Mouse (Mus musculus) cerebellum, adult 11-12 months (tissue): ENCODE results near the gene Dguok.

ENCODE experiments used
- DNase-seq: peaks from one replicate; pipeline ENCODE4 v3.0.0; 2022

The Dguok gene

DNA sequence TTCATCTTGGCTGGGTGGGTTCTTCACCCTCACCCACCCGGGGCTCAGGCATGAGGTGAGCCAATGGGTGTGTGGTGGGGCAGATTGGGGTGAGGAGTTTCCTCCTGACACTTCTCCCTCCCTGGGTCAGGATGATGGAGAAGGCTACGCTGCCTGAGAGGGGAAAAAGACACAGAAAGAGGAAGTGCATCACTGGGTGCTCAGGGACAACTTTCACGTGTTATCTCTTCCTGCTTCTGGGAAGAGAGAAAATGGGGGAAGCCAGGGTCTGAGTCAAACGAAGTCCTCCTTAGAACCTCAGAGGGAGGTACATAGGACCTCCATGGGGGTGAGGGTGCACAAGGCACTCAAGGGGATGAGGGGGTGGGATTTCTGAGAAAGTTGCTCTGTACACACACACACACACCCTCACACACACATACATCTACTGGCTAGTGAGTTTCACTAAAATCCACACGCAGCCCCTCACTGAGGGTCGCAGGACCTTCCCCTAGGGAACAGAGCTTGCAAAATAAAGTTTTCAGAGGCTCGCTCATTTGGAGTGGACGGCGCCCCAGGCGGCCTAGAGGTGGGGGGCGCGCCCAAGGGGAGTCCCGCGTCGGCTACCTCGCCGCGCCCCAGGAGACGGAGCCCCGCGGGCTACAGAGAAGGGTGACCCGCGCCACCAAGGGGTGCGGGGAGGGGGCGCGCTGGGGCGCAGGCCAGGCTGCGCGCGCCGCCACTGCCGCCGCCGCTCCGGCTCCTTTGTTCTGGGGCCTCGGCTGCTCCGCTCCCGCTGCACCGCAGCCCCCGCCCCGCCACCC lies 51.2 kb downstream of the Dguok start:
- peak; percentile 46 for DNase-seq

GRCm38 (mm10) chr6:83453706-83454105 lies 53.1 kb downstream of the Dguok start:
- no peak for DNase-seq

DNA sequence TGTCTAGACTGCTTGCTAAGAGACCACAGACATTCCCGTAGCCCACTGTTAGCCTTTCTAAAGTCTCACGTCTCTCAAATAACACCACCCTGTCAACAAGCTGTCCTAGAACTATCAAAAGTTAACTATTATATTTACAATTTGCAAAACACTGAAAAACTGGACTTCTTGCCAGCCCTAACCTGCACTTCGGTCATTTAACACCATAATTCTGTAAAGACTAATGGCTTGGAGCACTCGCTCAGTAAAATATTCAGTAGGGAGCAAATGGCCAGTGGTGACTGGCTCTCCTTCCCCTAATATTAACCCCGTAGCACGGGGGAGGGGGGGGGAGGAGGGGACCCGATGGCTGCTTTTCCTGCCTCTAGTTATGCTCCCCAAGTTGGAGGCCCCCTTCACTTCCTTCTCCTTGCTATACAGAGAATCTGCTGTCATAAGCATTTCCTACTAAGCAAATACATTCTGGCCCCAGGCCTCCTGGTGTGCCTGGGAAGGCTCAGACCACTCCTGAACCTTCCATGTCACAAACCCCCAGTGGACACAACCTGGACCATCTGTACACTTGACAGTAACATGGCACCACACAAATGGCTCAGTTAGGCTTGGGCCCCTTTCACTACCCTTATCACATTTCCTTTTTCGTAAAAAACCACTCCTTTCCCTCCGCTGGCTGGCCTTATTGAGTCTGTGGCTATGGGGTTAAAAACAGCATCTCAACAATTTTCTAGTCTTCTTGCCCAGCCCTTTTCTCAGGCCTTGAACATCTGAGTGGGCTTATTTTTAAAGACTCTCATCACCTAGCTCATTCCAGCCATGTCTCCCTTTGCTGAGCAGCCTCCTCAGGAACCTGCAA lies 56.1 kb downstream of the Dguok start:
- DNase-seq, result no peak

DNA sequence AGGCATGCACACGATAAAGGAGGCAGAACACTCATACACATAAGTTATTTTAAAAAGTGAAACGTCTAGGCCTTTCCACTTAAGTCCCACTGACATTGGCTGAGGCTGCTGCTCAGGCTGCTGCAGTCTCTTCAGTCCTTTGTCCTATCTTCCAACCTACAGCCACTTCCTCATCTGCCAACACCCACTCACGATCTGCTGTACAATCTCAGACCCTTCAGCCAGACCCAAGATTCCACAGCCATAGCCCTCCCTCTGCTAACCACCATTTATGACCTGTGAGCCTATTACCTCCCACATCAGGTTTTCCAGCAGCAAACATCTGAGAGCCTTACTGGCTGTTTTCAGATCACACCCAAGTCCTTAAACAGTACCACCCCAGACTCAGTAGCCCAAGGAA lies 57.3 kb downstream of the Dguok start:
- DNase-seq, result no peak

GRCm38 (mm10) chr6:83448911-83449310 lies 57.9 kb downstream of the Dguok start:
- DNase-seq, result no peak

DNA sequence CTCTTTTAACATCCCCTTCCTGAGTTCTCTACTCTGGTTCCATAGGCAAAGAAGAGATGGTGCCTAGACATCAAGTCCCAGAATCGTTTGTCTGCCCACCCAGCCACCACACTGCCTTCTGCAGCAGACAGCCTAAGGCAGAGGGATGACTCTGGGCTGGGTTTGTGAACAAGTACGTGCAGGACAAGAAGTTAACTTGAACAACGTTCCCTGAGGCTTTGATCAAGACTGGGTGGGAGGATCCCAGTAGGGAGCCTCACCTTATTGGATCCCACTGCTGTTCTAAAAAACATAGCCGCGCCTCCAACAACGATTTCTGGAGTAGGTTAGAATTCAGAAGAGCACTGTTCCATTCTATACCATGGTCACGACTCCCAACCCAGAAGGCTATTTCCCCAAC lies 59.7 kb downstream of the Dguok start:
- DNase-seq, result no peak

DNA sequence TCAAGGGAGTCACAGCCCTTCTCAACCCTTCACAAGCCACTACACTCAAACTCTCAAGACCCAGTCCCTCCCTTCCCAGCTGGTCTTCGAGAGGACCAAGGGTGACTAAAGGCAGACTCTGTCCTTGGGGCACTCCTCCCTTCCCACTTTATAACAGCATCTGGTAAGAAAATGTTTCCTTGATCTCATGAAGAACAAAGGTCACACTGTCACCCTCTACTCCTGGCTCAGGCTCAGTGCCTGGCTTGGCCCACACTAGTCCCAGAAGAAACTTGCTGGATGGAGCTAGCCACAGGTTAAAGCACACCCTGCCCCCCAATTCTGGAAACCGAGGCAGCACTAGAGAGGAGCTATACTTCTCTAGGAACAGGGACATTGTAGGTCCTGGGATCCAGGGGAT lies 61.0 kb downstream of the Dguok start:
- DNase-seq, result no peak

GRCm38 (mm10) chr6:83443441-83444340 lies 63.1 kb downstream of the Dguok start:
- peak; percentile 87 for DNase-seq

DNA sequence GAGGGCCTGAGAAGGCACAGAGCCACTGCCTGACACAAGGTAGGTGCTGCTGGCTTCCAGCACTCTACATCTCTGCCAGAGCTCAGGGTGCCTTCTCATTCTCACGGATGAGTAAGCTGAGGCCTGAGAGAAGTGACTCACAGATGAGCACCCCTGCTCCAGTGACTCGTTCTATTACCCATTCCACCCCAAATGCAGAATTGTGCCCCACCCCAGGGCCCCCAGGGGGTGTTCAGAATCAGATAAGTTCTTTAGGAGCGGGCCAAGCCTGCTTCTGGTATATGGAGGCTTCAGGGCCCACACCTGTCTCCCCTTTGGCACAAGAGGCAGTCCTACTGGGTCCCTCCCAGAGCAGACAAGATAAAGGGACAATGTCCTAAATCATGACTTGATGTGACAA lies 64.1 kb downstream of the Dguok start:
- peak; percentile 58 for DNase-seq

- DNase-seq, result peak; percentile 85
Observed at GRCm38 (mm10) chr6:83441259-83442061, 65.3 kb downstream of the Dguok start.

GRCm38 (mm10) chr6:83440510-83441258 lies 66.1 kb downstream of the Dguok start:
- DNase-seq, result peak; percentile 77

DNA sequence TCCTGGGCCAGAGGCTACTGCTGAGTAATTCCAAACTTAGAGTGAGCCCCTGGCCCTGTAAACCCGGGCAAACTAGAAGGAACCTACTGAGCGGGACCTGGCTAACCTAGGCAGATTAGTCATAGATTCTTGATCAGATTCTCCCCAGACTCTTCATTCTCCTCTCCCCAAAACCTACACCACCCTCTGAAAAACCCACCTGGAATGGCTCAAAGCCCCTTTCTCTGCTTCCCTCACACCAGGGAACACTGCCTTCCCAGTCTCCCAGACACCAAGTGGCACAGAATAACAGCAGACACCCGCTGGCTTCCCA lies 66.6 kb downstream of the Dguok start:
- no peak for DNase-seq

- DNase-seq, result peak; percentile 79
Observed at GRCm38 (mm10) chr6:83439781-83440180, 67.0 kb downstream of the Dguok start.

DNA sequence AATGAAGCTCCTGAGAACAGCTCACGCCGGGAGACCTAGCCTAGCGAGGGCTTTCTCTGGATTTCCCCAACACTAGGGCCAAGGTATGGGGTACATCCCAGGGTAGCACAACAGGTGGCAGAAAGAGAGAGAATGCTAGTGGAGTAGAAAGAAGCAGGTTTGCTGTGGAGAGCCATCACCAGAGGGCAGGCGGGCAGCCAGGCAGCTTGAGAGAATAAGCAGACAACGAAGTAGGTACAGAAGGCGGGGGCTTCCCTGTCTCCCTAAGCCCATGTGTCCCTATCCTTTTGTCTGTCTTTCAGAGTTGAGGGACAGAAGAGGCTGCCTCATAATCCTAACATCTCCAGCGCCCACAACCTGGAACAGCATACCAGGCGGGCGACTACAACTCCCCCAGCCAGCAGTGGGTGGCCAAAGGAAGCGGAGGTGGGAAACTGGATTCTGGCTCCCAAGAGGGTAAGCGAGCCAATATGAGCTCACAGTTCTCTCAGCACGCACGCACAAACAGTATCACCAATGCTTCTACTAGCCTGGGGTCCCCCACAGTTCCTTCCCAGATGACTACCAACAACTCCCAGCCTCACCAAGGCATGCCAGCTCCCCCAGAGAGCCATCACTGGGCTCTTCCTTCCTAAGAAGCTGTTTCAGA lies 67.5 kb downstream of the Dguok start:
- peak; percentile 58 for DNase-seq

DNA sequence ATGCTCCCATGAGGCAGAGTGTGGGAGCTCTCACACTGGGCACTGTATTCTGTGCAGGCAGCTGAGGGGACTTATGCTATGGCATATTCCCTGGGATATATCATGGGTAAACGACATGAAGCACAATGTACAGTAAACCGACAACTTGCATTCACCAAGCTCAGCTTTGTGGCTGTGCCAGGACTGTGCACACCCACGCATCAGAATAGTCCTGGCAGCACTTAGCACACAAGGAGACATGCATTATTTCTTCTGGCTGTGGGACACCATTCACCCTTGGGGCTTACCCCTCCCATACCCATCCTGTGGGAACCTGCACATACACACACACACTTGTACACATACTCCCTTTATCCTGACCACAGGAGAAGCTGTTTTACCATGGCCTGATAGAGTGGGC lies 68.2 kb downstream of the Dguok start:
- peak; percentile 44 for DNase-seq

DNA sequence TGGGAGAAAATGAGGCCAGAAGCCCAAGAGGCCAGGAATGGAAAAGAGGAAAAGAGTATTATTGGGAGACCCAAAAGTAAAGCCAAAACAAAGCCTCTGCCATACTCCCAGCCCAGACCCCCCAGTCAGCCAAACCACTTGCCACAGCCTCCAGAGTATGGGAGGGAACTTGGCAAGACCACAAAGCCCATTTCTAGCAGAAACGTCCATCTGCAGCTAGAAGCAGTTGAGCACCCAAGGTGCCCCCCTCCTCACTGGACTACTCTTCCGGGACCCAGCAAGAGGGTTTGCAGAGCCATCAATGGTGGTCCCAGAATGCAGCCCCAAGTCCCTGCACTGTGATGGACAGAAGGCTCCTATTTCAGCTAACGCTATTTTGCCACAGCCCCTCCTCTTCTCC lies 69.0 kb downstream of the Dguok start:
- peak; percentile 38 for DNase-seq

- no peak for DNase-seq
Observed at GRCm38 (mm10) chr6:83437225-83437624, 69.5 kb downstream of the Dguok start.

- DNase-seq, result no peak
Observed at GRCm38 (mm10) chr6:83436547-83436946, 70.2 kb downstream of the Dguok start.

DNA sequence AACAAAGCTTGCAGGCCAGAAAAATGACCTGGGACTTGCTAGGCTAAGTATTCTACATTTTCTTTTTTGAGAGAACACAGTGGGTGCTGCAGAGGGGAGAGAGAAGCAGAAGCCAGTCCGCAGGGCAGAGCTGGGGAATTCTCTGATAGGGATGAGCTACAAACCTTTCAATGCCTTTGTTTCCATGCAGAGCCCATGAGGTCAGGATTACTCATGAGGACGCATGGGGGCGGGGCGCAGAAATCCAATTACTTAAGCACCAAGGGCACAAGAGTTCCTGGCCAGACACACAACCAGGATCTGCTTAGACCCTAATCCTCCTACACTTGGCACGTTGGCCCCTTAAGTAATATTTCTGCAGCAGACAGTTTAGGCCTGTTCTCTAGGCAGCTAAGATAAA lies 71.6 kb downstream of the Dguok start:
- no peak for DNase-seq

GRCm38 (mm10) chr6:83433546-83433945 lies 73.2 kb downstream of the Dguok start:
- no peak for DNase-seq

DNA sequence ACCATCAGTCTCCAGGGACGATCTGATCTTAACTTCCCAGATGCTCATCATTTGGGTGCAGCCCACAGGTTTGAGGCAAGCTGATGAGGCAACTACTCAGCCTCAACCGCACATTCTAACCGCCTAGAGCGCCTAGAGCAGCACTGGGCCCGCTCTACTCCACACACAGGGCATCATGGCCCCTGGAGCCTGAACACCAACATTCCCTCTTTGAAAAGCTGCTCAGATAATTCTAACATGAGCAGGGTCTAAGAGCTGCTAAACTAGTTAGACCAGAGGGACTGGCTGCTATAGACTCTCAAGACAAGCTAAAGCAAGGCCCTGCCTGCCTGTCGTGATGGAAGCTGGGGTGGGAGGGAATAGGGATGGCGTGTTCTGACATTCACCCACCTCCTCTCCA lies 73.8 kb downstream of the Dguok start:
- DNase-seq, result no peak
